Mouse (Mus musculus): ENCODE measurements at regions not wholly inside any gene's neighbourhood (a gene's known extent, or its start where the extent isn't known, plus 50 kb on each side); places are given as distances from the start of the nearest gene placed in this dataset.

DNA sequence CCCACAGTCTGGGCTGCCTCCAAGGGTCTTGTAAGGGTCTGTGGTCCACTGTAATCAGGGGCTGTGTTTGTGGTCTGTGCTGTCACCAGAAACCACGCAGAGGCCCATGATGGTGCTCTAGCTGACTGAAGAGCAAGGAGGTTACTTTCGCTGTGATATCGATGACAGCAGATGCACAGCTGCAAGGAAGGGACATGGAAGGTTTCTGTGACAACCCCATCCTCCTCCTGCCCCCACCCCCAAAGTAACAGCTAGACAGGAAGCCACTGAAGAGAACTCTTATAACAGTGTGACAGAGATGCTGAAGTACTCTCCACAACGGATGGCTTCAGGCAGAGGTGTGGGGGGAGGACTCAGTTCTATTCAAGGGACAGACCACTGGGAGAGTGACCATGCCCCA, 127.0 kb upstream of the Ubl3 start:
- TF ChIP-seq POLR2A (IDR thresholded peaks at IDR 0.05; ENCODE audit: low read depth, low read length), result no peak
- TF ChIP-seq CTCF (IDR thresholded peaks at IDR 0.05; ENCODE audit: borderline replicate concordance, insufficient read depth, low read length), result no peak

All from embryonic fibroblast, embryonic 13.5 days (primary cell).